Mouse (Mus musculus) lung, adult 18-20 months (tissue): ENCODE data around the gene Gpcpd1.
A peak's percentile ranks its signal among the peaks of the same experiment; 100 is the strongest.

Source experiments
- DNase-seq, 2 experiments: peaks; one replicate each; pipeline ENCODE4 v3.0.0; 2022; ENCODE audit warnings: mixed read lengths in 2 of 2

Gene Gpcpd1

GRCm38 (mm10) chr2:132516130-132517030 is 71.1 kb downstream of the Gpcpd1 start:
- DNase-seq: peak; percentile 45 to 54

GRCm38 (mm10) chr2:132515607-132516006 is 71.9 kb downstream of the Gpcpd1 start:
- DNase-seq: no peak

GRCm38 (mm10) chr2:132515076-132515475 is 72.5 kb downstream of the Gpcpd1 start:
- DNase-seq: no peak

GRCm38 (mm10) chr2:132514353-132514752 is 73.2 kb downstream of the Gpcpd1 start:
- DNase-seq: no peak

GRCm38 (mm10) chr2:132513371-132514181 is 74.0 kb downstream of the Gpcpd1 start:
- no peak for DNase-seq

GRCm38 (mm10) chr2:132512977-132513351 is 74.6 kb downstream of the Gpcpd1 start:
- no peak for DNase-seq

GRCm38 (mm10) chr2:132512051-132512976 is 75.2 kb downstream of the Gpcpd1 start:
- DNase-seq: no peak

- DNase-seq: no peak
Observed at GRCm38 (mm10) chr2:132511011-132511818, 76.3 kb downstream of the Gpcpd1 start.

- DNase-seq: no peak
Observed at GRCm38 (mm10) chr2:132509714-132510113, 77.8 kb downstream of the Gpcpd1 start.

GRCm38 (mm10) chr2:132509261-132509660 is 78.3 kb downstream of the Gpcpd1 start:
- DNase-seq: no peak

- no peak for DNase-seq
Observed at GRCm38 (mm10) chr2:132507521-132507920, 80.0 kb downstream of the Gpcpd1 start.

GRCm38 (mm10) chr2:132507091-132507490 is 80.4 kb downstream of the Gpcpd1 start:
- no peak for DNase-seq

- DNase-seq: no peak
Observed at GRCm38 (mm10) chr2:132505828-132506227, 81.7 kb downstream of the Gpcpd1 start.

- DNase-seq: no peak
Observed at GRCm38 (mm10) chr2:132498344-132498743, 89.2 kb downstream of the Gpcpd1 start.

GRCm38 (mm10) chr2:132497412-132498135 is 90.0 kb downstream of the Gpcpd1 start:
- no peak for DNase-seq

GRCm38 (mm10) chr2:132493184-132493583 is 94.3 kb downstream of the Gpcpd1 start:
- no peak for DNase-seq

GRCm38 (mm10) chr2:132485454-132485853 is 102.1 kb downstream of the Gpcpd1 start:
- peak; percentile 12 to 29 for DNase-seq

- no peak for DNase-seq
Observed at GRCm38 (mm10) chr2:132481547-132481946, 106.0 kb downstream of the Gpcpd1 start.
